Mouse (Mus musculus): ENCODE measurements at regions not wholly inside any gene's neighbourhood (a gene's known extent, or its start where the extent isn't known, plus 50 kb on each side); places are given as distances from the start of the nearest gene placed in this dataset.

GRCm38 (mm10) chr6:140172716-140173115 lies 131.5 kb upstream of the Plcz1 start:
- Histone ChIP-seq H3K36me3 (ENCODE audit: control insufficient read depth, insufficient read depth, low read length) (no peaks in the 10 kb centered on the region), H3K27me3 (ENCODE audit: control insufficient read depth, insufficient read depth, low read length) (no peaks in the 10 kb centered on the region), H3K27ac (no peak overlapping the region), H3K9ac (ENCODE audit: low read depth, low read length) (no peak overlapping the region), H3K79me2 (replicated peaks; ENCODE audit: control insufficient read depth, insufficient read depth, low read length) (no peaks in the 10 kb centered on the region), H3K4me3 (no peak overlapping the region), H3K4me1 (ENCODE audit: control insufficient read depth, insufficient read depth, low read length) (no peaks in the 10 kb centered on the region)
- DNase-seq = no peak
- WGBS = 72% methylated on average over 9 of the region's 9 CpGs
- TF ChIP-seq CTCF (IDR thresholded peaks at IDR 0.05) = no peak
- no peak for TF ChIP-seq EP300 (IDR thresholded peaks at IDR 0.05; ENCODE audit: insufficient read depth, low read depth, low read length)
- no peak for TF ChIP-seq POLR2A (IDR thresholded peaks at IDR 0.05; ENCODE audit: insufficient read depth, low read depth, low read length)
- intact Hi-C loops (cut with DNase I) = no loop called here

DNA sequence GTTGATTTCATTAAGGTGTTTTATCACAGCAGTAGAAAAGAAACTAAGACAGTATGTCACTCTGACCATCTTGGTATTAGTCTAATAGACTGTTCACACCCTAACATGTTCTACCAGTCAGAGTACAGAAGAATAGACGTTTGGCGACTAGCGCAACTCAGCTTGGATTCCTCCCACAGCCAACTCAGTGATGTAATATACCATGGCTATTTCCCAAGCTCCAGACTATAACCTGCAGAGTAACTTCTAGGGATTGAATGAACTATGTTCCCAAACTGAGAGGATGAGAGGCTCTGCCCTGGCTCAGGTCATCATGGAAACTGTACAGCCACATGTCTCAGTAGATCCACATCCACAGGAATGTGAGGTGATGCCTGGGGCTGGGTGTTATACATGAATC lies 128.6 kb upstream of the Plcz1 start:
- WGBS = 88% methylated on average over 3 of the region's 3 CpGs
- TF ChIP-seq EP300 (IDR thresholded peaks at IDR 0.05; ENCODE audit: insufficient read depth, low read depth, low read length) = no peak
- intact Hi-C loops (cut with DNase I) = no loop called here

GRCm38 (mm10) chr6:140167182-140167581 lies 125.9 kb upstream of the Plcz1 start:
- Histone ChIP-seq H3K4me3 (no peak overlapping the region), H3K4me1 (ENCODE audit: control insufficient read depth, insufficient read depth, low read length) (no peaks in the 10 kb centered on the region), H3K36me3 (ENCODE audit: control insufficient read depth, insufficient read depth, low read length) (no peaks in the 10 kb centered on the region), H3K79me2 (replicated peaks; ENCODE audit: control insufficient read depth, insufficient read depth, low read length) (no peaks in the 10 kb centered on the region), H3K9ac (ENCODE audit: low read depth, low read length) (no peak overlapping the region), H3K27ac (no peak overlapping the region), H3K27me3 (ENCODE audit: control insufficient read depth, insufficient read depth, low read length) (no peaks in the 10 kb centered on the region)
- DNase-seq = no peak
- intact Hi-C loops (cut with DNase I) = no loop called here
- 78% methylated on average over 4 of the region's 4 CpGs for WGBS
- no peak for TF ChIP-seq POLR2A (IDR thresholded peaks at IDR 0.05; ENCODE audit: insufficient read depth, low read depth, low read length)
- TF ChIP-seq CTCF (IDR thresholded peaks at IDR 0.05) = no peak
- no peak for TF ChIP-seq EP300 (IDR thresholded peaks at IDR 0.05; ENCODE audit: insufficient read depth, low read depth, low read length)

More for the DNA sequence above, 128.6 kb upstream of the Plcz1 start:
- no peaks in the 10 kb centered on the region for H3K36me3 ChIP-seq (ENCODE audit: control insufficient read depth, insufficient read depth, low read length)
- H3K27ac ChIP-seq = no peak overlapping the region
- no peaks in the 10 kb centered on the region for H3K4me1 ChIP-seq (ENCODE audit: control insufficient read depth, insufficient read depth, low read length)
- no peaks in the 10 kb centered on the region for H3K27me3 ChIP-seq (ENCODE audit: control insufficient read depth, insufficient read depth, low read length)
- H3K4me3 ChIP-seq = no peak overlapping the region
- DNase-seq = no peak
- H3K79me2 ChIP-seq (replicated peaks; ENCODE audit: control insufficient read depth, insufficient read depth, low read length) = no peaks in the 10 kb centered on the region
- H3K9ac ChIP-seq (ENCODE audit: low read depth, low read length) = no peak overlapping the region

GRCm38 (mm10) chr6:140162729-140163128 lies 121.5 kb upstream of the Plcz1 start:
- Histone ChIP-seq H3K27ac (no peak overlapping the region), H3K9ac (ENCODE audit: low read depth, low read length) (no peak overlapping the region), H3K4me3 (no peak overlapping the region), H3K36me3 (ENCODE audit: control insufficient read depth, insufficient read depth, low read length) (no peaks in the 10 kb centered on the region), H3K27me3 (ENCODE audit: control insufficient read depth, insufficient read depth, low read length) (no peaks in the 10 kb centered on the region), H3K4me1 (ENCODE audit: control insufficient read depth, insufficient read depth, low read length) (no peaks in the 10 kb centered on the region), H3K79me2 (replicated peaks; ENCODE audit: control insufficient read depth, insufficient read depth, low read length) (no peaks in the 10 kb centered on the region)
- 80% methylated on average over 5 of the region's 5 CpGs for WGBS
- intact Hi-C loops (cut with DNase I) = no loop called here
- DNase-seq = no peak
- no peak for TF ChIP-seq CTCF (IDR thresholded peaks at IDR 0.05)
- TF ChIP-seq POLR2A (IDR thresholded peaks at IDR 0.05; ENCODE audit: insufficient read depth, low read depth, low read length) = no peak
- no peak for TF ChIP-seq EP300 (IDR thresholded peaks at IDR 0.05; ENCODE audit: insufficient read depth, low read depth, low read length)

GRCm38 (mm10) chr6:140161482-140161881 lies 120.2 kb upstream of the Plcz1 start:
- no peaks in the 10 kb centered on the region for H3K27me3 ChIP-seq (ENCODE audit: control insufficient read depth, insufficient read depth, low read length)

DNA sequence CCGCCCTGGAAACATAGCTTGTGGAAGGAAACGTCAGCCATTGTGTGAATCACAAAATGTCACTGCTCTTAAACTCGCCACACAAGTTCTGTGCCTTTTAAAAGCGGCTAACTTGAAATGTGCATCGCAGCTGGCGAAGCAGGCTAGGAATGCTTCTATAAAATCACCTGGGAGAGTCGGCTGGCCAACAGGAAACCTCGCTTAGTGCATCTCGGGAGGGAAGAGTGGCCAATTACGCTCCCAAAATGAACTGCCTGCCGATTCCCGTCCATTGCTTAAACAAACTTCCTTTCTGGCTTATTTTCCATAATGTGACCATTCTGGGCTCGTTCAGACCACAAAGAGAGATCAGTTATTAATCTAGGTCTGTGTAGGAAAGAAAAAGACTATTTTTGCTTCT lies 119.7 kb upstream of the Plcz1 start:
- Histone ChIP-seq H3K9ac (ENCODE audit: low read depth, low read length) (no peak overlapping the region), H3K36me3 (ENCODE audit: control insufficient read depth, insufficient read depth, low read length) (no peaks in the 10 kb centered on the region), H3K27me3 (ENCODE audit: control insufficient read depth, insufficient read depth, low read length) (no peaks in the 10 kb centered on the region), H3K4me1 (ENCODE audit: control insufficient read depth, insufficient read depth, low read length) (no peaks in the 10 kb centered on the region), H3K27ac (no peak overlapping the region), H3K79me2 (replicated peaks; ENCODE audit: control insufficient read depth, insufficient read depth, low read length) (no peaks in the 10 kb centered on the region), H3K4me3 (no peak overlapping the region)
- DNase-seq = no peak
- 67% methylated on average over 13 of the region's 13 CpGs for WGBS
- intact Hi-C loops (cut with DNase I) = no loop called here
- TF ChIP-seq EP300 (IDR thresholded peaks at IDR 0.05; ENCODE audit: insufficient read depth, low read depth, low read length) = no peak
- TF ChIP-seq POLR2A (IDR thresholded peaks at IDR 0.05; ENCODE audit: insufficient read depth, low read depth, low read length) = no peak
- TF ChIP-seq CTCF (IDR thresholded peaks at IDR 0.05) = no peak

More at GRCm38 (mm10) chr6:140161482-140161881, 120.2 kb upstream of the Plcz1 start:
- H3K4me1 ChIP-seq (ENCODE audit: control insufficient read depth, insufficient read depth, low read length) = no peaks in the 10 kb centered on the region
- H3K79me2 ChIP-seq (replicated peaks; ENCODE audit: control insufficient read depth, insufficient read depth, low read length) = no peaks in the 10 kb centered on the region
- intact Hi-C loops (cut with DNase I) = no loop called here
- DNase-seq = no peak
- TF ChIP-seq EP300 (IDR thresholded peaks at IDR 0.05; ENCODE audit: insufficient read depth, low read depth, low read length) = no peak
- TF ChIP-seq CTCF (IDR thresholded peaks at IDR 0.05) = no peak
- TF ChIP-seq POLR2A (IDR thresholded peaks at IDR 0.05; ENCODE audit: insufficient read depth, low read depth, low read length) = no peak
- no peak overlapping the region for H3K27ac ChIP-seq
- no peaks in the 10 kb centered on the region for H3K36me3 ChIP-seq (ENCODE audit: control insufficient read depth, insufficient read depth, low read length)
- no peak overlapping the region for H3K9ac ChIP-seq (ENCODE audit: low read depth, low read length)
- WGBS = 69% methylated on average over 4 of the region's 4 CpGs
- H3K4me3 ChIP-seq = no peak overlapping the region

Data from heart, adult 2 months (tissue).